Mouse (Mus musculus): ENCODE measurements around the gene Sema4g.
A peak's percentile ranks its signal among the peaks of the same experiment; 100 is the strongest.
"Not testable (repeated sequence)": the region's sequence is repeated elsewhere in the genome, so short reads cannot be mapped to it uniquely, and the experiment has no call there.

The Sema4g gene

DNA sequence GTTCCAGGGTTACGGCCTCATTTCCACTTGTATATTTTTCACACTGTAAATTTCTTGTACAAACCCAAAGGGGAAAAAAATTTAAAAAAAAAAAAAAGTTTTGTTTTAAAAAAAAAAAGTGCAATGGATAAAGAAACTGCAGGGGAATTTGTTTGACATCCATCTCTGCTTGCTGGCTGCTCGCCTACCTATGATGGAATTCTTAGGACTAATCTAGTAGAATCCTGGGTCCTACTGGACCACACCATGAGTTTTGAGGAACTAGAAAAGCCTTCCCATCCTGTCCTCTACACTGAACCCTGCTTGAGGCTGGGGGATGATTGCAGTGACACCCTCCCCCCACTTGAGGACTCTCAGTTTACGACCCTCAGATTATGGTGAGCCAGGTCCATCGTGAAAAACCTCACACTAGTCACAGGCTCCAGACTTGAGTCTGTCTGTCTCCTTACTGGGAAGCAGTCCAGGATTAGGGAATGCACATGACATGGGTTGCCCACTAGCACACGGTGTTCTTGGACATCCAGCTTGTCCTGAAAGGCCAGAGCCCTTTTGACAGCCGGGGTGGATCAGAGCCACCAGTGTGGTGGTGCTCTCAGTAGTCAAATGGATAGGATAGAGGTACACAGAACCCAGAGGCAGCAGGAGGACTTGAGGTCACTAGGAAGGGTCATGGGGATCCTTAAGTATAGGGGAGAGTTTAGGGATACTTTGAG is 38.2 kb downstream of the Sema4g start:
- no peak for DNase-seq

DNA sequence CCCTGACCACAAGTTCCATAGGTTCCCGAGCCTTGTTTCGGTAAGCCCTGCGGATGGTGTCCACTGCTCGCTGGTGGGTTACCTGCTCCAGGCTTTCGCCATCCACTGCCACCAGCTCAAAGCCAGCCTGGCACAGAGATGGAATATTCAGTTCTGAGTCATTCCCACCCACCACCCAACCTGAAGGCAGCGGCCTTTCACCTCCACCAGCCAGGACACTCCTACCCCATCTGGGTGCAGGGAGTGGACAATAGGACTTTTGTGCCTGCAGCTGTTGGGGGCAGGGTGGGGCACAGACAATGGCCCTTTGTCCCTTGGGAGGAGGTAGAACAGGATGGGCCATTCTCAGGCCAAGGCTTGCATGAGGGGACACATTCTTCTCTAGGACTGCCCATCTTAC is 38.9 kb downstream of the Sema4g start:
- DNase-seq = no peak

DNA sequence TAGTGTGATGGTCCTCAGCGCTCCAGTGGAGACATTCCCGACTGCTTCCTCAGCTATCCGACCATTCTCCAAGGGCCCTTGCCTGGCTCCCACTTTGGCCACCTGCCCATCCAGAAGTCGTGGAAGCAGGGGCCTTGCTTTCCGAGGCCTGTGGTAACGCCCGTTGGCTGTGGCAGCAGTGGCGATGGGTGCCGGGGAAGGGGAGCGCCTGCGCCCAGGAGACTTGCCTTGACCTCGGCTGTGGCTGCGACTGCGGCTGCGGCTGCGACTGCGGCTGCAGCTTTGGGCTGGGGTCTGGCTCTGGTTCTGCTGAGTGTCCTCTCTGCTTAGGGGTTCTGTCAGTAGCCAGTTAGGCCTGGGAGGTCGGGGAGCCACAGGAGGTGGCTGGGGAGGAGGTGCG is 39.8 kb downstream of the Sema4g start:
- DNase-seq = no peak

DNA sequence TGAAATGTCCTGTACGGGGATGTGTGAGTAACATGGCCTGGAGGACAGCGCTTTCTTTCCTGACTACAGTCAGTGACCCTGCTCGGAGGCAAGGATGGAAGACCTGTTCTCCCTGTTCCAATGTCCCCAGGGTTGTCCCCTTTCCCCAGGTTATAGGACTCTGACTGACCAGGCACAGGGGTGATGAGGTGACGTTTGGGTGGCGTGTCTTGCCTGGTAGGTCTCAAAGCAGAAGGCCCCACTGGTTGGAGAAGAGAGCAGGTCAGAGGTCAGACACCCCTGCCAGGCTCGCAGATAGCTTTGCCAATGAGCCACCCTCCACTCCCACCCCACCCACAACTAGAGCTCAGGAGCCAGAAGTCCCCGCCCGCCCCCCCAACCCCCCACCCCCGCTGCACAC is 40.7 kb downstream of the Sema4g start:
- no peak for DNase-seq

DNA sequence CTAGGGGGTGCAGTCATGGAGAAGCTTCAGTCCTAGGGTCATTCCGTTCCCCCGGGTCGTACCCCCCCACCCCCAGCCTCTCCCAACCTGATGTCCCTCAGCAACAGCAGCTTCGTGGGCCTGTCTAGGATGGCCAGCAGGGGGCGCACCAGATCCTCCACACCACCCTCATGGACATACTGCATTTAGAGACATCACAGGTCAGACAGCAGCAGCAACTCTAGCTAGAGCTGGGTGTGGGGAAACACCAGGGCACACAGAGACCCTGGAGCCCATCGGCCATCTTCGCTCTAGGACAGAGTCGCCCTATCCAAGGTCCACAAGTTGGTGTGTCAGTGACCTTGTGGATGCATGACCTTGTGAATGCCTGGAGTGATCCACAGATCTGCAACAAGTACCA is 41.2 kb downstream of the Sema4g start:
- peak; percentile 59 to 68 for DNase-seq

DNA sequence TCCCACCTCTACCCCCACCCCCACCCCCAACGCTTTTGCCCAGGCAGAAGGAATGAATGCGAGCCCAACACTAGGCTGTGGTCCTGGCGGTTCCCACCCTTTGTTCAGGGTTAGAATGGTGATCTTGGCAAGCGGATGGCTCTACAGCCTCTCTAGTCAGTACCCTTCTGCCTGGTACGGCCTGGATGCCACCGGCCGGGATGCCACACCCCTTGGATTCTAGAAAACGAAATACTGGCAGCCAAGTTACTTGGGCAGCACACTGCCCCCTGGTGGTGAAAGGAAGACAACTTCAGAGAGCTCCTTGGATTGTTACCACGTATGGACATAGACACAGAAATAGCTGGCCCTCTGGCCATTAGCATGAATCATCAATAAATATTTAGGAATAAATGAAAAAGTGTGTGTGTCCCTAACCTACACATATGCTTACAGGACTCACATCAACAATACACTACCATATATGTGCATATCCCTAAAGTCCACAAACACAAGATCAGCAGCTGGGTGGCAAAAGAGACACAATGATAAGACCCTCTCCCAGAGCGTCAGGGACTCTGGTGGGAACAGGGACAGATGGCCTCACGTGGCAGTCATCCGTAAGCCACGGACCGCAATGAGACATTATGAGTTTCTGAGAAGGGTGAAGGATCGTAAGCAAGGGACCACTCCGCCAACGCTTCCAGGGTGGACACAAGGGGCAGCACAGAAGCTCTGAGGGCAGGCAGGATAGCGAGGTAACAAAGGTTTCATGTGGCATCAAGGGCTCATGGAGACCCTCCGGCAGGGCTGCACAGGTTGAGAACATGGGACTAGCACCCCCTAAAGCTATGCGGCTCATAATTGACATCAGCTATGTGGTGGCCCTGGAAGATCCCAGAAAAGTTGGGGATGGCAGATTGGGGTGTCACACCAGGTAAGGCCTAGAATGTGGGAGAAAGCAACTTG is 42.1 kb downstream of the Sema4g start:
- peak; percentile 77 to 86 for DNase-seq

DNA sequence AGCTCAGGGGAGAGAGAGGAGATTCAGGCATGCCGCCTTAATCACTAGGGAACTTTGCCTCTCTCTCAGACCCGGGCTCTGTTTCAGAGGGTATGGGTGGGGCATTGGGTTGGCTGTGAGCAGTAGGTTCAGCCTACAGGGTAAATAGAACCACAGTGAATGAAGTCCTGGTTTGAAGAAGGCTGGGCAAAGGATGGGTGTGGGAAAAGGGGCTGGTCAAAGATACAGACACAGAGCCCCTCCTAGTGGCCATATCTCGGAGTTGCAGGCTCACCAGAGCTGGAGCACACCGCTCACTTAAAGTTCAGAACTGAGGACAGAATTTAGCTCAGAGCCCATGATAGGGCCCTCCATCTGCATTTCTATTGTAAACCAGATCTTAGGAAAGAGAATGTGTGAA is 42.9 kb downstream of the Sema4g start:
- DNase-seq = peak; percentile 79 to 81

DNA sequence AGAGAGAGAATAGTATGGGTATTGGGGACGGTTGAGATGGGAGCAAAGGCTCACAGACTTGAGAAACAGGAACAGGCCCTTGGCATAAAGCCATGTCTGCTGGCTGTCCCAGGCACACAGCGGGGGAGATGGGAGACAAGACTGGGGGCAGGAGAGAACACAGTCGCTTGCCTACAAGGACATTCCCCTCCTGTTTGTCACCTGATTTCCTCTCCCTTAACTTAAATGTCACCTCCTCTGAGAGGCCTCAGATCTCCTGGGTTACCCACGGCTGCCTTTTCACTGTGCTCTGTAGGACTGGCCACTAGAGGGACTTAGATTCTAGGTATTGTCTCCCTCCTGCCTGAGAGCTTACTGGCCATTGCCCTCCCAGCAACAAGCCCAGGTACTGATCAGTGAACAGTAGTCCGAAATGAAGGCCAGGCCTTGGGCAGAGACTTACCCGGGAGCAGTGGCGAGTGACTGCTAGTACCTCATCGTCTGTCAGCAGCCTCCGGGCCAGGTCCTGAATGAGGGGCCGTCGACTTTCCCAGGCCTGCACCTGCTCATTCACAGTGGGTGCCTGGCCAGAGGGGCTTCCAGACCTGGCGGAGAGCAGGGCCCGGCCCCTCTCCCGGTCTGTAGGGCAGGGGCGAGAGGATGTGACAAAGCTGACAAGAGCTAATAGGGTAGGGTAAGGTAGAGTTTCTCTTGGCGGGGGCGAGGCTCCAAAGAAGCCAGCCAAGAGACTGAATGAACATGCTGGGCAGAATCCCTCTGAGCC is 43.9 kb downstream of the Sema4g start:
- DNase-seq = no peak

DNA sequence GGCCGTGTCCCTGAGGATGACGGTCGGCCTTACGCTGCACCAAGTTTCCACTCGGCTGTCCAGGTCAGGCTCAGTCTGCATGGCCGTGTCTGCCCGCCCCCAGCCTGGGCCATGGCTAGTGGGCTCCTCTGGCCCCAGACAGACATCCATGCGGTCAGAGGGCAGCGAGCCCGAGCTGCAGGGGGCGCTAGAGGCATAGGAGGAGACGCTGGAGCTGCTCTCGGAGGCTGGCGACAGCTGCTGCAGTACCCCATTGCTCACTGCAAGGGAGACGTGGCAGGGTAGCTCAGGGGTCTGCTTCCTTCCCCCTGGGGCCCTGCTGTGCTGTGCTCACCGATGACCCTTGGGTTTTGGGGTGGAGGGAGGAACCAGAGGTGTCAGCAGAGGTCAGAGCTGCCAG is 48.0 kb downstream of the Sema4g start:
- DNase-seq = peak; percentile 63 to 70

DNA sequence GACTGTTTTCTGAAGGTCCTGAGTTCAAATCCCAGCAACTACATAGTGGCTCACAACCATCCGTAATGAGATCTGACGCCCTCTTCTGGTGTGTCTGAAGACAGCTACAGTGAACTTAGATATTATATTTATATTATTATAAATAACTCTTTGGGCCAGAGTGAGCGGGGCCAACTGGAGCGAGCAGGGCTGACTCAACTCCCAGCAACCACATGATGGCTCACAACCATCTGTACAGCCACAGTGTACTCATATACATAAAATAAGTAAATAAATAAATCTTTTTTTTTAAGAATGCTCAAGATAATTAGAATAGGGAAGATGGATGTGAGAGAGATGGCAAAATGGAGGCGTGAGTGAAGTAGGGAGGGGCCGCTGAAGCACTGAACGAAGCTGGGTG is 49.3 kb downstream of the Sema4g start:
- DNase-seq = not testable (repeated sequence)

DNA sequence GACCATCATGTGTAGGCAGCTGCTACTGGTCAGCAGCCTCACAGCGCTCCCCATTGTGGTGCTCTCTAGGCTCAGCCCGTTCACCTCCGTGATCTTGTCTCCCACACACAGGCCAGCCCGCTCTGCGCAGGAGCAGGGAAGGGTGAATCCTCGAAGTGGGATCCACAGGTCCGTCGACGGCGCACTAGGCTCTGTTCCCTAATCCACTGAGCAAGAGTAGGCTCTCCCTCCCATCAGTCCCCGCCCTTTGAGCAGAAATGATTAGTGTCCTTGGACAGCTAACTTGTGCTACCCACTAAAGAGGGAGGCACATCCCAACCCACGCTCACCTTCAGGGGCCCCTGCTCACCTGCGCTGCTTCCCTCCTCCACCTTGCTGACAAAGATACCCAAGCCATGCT is 51.3 kb downstream of the Sema4g start:
- no peak for DNase-seq

DNA sequence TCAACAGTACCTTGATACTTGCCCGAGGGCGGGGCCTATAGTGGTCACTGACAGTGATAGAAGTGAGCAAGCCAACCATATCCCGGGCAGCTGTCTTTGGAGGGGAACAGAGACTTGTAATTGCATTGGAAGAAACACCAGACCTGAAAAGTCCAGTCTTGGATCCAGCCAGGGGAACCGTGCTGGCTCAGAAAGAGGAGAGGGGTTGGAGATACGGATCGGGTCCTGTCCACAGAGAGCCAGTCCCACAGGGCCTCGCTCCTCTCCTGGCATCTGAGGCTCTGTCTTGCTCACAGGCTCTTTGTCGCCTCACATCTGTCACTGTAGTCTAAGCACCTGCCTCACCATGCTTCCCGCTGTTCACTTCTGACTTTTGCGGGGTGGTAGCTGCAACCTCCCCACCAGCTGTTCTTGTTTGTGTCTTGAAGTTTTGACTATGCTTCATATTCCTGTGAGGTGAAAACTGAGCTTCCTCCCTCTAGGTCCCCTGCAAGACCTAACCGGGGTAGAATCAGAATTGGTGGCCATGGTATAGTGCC is 55.6 kb downstream of the Sema4g start:
- DNase-seq = no peak

DNA sequence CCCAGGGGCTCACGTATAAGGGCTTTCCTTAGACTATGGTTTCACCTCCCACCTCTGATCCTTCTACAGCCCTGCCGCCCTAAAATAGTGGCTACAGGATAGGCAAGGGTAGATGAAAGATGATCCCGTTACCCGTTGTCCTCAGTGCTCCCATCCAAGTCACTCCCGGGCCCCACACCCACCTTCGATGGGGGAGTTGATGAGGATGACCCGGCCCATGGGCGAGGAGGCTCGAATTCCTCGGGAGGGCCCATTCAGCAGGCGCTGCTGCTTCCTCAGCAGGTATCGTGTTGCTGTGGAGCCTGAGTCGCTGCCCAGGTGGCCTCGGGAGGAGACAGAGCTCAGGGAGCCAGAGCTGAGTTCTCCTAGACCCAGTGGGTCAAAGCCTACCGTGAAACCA is 56.3 kb downstream of the Sema4g start:
- DNase-seq = no peak

DNA sequence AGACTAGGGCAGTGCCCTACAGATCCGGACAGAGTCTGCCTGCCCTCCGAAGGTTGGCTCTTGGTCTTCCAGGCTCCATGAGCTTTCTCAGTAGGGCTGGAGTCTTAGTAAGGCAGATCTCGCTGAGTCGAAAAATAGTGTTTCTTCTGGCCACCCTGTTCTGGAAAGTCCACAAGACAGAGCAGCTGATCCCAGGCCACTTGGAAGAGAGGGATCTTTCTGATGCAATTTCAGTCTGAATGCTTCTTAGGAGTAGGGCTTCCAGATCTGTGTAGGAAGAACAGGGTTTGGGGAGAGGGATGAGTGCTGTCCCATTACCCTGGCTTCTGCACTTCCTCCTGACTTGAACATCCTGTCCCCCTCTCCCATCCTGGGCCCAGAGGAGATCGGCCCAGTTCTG is 56.8 kb downstream of the Sema4g start, which contains the start of gene Pdzd7:
Gene Pdzd7, minus strand, starts transcription at position 67 of the 400 bp plus-strand sequence.
- DNase-seq = no peak

DNA sequence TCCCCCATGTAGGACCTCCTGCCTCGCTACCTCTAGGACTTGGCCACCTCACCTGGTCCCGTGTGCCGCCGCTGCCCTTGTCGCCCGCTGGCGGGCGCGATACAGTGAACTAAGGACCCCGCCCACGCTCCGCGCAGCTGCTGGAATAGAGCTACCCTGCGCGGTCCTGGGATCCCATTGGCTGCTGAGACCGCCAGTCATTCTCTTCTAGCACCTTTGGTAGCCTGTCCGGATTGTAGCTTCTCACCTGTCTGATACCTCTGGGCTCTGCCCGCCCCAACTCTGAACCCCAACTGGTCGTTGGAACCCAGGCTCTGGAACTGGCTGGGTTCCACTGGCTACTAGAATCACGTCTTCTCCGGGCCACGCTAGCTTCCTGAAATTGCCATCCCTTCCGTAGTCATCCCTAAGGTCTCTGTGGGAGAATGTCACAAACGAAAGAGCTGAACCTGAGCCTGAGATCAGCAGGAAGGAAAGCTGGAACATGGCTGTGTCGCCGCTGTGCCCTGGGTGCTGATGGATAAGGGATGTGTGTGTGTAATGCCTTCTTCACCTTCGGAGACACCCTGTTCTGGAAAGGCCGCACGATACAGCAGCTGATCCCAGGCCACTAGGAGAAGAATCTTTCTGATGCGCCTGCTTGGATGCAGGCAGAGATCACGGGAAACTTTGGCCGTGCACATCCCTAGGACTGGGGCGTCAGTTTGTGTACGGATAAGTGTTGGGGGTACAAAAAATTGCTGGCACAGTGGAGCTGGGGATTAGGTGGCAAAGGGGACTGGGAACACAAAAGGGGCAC is 57.8 kb downstream of the Sema4g start:
- DNase-seq = peak; percentile 95 to 96

DNA sequence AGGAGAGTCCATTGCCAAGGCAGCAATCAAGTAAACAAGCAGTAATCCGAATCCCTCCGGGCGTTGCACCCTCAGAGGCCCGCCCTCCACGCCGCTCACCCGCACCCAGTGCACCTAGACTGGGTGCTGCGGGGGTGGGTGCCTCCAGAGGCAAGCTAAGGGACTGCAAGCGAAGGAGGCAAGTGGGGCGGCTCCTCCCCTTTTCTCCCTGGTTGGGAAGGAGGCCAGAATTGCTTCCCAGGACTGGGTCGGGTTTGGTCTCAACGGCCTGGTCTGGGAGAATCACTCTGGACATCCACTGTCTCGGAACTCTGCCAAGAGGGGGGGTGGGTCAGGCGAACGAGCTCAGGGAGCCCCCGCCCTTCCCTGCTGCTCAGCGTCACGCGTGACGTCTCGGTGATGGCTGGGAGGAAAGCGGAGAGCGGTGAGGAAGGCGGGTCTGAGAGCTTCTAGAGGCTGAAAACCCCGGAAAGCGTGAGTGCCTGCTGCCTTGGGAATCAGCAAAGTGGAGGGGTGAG is 58.6 kb downstream of the Sema4g start, which contains the start of gene Sfxn3:
Gene Sfxn3, plus strand, starts transcription at position 87 of the 518 bp plus-strand sequence.
- peak; percentile 95 to 97 for DNase-seq

DNA sequence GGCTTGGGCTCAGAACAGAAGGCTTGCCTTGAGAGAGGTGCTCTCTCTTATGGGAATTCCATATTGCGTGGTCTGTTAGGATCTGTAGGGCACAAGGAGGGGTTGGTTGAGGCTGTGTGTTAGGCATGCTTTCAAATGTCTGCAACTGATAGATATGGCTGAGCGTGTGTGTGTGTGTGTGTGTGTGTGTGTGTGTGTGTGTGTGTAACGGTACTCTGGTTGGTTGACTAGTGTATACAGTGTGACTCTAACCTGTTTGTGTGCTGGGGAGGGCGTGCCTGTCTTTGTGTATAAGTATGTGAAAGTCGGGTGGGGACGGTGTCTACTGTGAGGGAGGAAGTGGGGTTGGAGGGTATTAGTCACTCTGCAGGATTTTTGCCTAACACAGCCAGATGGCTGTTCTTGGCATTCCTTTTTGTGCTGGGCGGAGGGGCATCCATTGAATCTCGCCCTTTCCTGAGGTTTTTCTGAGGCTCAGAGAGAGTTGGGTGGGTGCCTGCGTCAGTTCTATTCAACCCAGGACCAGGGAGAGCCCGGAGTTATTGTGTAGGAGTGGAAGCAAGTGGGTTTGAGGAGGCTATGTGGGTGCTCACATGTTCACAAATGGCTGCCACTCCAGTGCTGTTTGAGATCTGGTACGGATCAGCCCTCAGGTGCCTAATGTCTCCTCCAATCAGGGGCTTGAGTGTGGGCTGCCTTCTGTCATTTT is 59.2 kb downstream of the Sema4g start:
- DNase-seq = peak; percentile 87 to 91

DNA sequence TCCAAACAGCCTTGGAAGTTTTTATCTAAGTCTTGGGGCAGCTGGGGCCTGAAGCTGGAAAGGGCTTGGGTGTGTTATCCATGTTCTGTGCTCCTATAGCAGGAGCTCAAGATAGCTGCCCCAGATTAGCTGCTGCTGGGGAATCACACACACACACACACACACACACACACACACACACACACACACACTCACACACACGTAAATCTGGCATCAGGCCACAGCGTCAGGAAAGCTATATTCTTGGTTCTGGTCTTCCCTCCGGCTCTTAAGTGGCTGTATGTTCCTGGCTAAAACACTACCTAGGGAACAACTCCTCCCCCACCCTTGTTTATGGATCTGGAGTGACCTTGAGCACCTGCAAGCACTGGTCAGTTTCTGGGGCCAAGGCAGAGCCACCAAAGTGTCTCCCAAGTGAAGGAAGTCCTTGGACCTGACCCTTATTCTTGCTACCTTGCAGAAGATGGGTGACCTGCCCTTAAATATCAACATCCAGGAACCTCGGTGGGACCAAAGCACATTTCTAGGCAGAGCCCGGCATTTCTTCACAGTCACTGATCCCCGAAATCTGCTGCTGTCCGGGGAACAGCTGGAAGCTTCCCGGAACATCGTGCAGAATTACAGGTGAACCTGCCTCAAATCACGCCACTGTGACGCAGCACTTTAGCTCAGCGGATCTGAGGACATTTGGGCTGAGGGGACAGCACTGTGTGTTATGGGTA is 59.9 kb downstream of the Sema4g start:
- DNase-seq = no peak

DNA sequence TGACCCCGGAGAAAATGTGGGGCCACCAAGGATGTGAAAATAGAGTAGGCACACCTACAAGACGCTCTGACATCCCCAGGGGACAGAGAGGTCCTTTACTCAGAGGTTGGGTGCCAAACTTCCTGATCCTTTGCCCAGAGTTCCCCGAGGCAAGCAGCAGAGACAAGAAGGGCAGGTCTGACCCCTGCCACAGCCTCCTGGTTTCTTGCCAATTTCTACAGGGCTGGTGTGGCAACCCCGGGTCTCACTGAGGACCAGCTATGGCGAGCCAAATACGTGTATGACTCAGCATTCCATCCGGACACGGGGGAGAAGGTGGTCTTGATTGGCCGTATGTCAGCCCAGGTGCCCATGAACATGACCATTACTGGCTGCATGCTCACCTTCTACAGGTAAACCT is 60.6 kb downstream of the Sema4g start:
- no peak for DNase-seq
